Mouse (Mus musculus): ENCODE measurements at regions not wholly inside any gene's neighbourhood (a gene's known extent, or its start where the extent isn't known, plus 50 kb on each side); places are given as distances from the start of the nearest gene placed in this dataset.

DNA sequence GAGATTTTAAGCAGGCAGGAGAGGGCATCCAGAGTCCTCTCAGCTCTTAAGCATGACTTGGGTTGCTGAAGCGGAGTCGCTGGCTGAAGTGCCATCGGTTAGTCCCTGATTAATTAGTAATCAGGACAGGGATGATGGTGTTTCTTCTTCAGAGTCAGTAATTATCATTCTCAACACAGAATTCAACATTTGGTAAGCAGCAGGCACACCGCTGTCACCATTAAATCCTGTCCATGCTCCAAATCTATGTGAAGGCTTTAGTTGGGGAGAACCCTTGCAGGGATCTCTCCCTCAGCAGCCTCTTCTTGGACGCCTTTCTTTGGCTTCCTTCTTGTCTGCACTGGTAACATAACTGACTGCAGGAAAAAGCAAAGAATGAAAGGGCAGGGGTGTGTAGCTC is 142.7 kb downstream of the 1190002N15Rik start:
- intact Hi-C loops (cut with DNase I), result no loop called here
- DNase-seq (ENCODE audit: low spot score in 2 of 2), result no peak

DNA sequence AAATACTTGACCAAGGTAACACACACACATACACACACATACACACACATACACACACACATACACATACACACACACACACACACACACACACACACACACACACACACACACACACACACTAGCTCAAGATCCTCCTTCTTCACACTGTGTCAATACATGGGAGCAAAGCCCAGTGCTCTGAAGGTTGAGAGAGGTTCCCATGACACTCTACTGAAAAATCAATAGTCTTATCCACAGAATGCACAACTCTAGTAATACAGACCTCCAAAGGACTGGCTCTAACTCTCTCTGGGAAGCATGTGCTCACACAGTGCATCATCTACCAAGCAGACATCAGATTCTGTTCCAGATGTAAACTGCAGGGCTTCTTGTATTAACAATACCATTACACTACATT is 151.7 kb downstream of the 1190002N15Rik start:
- intact Hi-C loops (cut with DNase I), result no loop called here
- no peak for DNase-seq (ENCODE audit: low spot score in 2 of 2)

DNA sequence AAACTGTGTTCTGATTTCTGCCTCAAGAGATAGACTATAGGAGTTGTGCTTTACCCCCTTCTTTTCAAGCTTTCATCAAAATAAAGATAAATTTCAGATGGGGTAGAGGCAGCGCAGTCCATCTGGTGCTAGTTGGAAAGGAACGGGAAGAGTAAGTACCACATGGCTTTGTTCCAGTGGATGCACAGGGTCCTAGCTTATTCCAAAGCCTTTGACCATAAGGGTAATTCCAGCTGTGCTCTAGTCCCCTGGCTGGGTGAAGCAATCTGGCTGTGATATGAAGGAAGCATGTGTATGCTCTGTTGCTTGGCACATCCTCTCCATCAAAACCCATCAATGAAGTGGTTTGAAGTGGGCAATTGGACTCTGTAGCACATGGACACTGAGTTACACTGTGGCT is 155.6 kb downstream of the 1190002N15Rik start:
- no peak for DNase-seq (ENCODE audit: low spot score in 2 of 2)
- intact Hi-C loops (cut with DNase I), result no loop called here

DNA sequence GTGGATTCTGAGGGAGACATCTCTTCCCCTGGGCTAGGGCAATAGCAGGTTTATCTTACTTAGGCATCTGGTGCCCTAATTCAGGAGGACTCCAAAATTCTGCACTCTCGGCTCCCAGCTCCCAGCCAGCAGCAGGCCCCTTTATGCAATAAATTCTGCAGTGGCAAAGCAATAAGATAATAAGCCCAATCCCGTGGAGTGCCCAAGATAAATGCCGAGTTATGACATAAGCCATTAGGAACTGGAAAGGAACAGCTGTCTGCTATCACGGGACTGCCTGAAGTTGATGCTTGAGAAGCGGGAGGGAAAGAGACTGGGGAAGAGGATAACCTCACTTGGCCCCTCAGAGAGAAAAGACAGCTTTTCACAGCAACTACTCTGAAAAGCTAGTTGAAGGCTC is 159.0 kb downstream of the 1190002N15Rik start:
- DNase-seq (ENCODE audit: low spot score in 2 of 2), result peak in 1 of 2 experiments; percentile 37
- intact Hi-C loops (cut with DNase I), result no loop called here

DNA sequence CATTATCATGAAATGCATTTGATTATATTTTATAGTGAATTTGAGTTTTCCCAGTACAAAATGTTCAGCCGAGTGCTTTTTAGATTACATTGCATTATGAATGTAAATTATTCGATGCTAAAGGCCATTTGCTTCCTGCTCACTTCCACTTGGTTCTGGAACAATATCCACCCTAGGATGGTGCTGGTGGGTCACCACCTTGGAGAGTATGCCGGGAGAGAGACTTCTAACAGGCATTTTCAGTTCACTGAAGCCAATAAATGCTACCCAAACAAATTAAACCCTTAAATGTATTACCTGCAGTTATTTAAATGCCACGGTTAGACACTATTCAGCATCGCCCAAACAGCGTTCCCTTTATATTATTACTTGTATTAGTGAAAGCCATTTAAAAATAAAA is 159.6 kb downstream of the 1190002N15Rik start:
- DNase-seq (ENCODE audit: low spot score in 2 of 2), result no peak
- intact Hi-C loops (cut with DNase I), result no loop called here

DNA sequence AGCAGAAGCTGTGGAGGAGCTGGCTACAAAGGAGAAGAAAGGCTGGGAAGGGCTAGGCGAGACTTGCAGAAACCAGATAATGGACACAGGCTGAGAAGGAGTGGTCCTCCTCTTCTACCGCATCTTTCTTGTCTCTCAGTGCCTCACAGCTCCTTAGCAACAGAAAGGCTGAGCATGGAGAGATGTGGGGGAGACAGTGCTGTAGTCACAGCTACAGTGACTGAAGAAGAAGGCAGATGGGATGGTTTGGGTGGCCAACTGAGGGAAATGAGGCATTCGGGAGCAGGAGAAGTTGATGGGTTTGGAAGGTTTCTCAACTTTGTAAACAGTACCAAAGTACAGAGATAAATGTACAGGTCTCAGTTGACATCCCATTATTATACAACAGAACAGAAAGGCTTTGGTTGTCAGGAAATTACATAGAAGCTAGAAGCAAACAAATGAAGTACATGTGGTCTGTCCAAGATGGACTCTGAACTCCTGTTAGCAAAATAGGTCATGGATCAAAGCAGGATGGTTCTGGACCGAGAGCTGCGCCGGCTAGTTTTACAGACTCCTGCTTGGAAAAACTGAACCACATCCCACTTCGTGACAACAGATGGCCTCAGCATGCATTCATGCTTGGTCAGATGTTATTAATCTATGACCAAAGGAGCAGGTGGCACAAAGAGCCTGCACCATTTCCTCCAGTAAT is 160.4 kb downstream of the 1190002N15Rik start:
- intact Hi-C loops (cut with DNase I), result no loop called here
- DNase-seq (ENCODE audit: low spot score in 2 of 2), result peak; percentile 12 to 66

DNA sequence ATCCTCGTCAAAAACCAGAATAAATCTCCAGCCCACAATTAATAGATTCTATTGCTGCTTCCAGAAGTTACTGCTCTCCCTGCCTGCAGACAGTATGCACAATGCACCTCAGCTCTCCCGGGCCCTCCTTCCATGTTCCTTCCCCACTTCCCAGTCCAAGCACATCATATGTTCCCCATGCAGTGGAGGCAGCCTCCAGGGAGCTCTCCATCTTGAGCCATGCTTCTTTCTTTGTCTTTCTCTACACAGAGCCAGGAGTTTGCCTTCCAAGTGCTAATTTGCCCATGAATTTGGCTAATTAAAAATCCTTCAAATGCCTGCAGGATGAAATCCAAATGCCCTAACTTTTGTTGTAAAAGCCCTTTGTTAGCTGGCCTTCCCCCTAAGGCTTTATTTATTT is 166.9 kb downstream of the 1190002N15Rik start:
- no peak for DNase-seq (ENCODE audit: low spot score in 2 of 2)
- intact Hi-C loops (cut with DNase I), result no loop called here

DNA sequence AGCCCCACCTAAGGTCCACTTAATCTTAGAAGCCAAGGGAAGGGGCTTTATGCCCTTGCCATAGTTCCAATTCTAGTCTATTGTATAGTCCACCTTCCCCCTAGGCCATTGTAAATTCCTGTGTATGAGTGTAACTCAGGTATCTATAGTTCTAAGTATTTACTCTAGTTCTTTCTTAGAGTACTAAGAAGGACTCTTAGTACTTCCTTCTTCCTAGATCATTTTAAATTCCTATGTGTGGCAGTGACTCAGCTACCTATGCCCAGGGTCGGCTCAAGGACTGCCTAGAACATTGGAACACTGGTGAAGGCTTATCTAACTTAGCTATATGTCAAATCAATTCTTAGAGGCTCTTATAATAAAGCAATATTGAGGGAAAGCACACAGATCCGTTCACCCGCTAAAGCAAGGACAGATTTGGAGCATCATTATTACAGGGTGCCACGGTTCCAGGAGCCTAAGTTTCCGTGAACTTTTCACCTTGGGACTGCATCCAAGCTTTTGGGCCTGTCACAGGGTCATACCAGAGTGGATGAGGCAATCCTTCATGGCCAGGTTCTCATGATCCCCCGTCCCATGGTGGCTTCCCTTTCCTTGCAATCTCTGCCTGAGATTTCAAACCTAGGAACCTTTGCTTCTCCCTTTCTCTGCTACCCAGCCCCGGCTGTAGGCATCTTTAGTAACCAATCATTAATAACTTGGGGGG is 169.5 kb downstream of the 1190002N15Rik start:
- DNase-seq (ENCODE audit: low spot score in 2 of 2), result no peak
- intact Hi-C loops (cut with DNase I), result no loop called here

DNA sequence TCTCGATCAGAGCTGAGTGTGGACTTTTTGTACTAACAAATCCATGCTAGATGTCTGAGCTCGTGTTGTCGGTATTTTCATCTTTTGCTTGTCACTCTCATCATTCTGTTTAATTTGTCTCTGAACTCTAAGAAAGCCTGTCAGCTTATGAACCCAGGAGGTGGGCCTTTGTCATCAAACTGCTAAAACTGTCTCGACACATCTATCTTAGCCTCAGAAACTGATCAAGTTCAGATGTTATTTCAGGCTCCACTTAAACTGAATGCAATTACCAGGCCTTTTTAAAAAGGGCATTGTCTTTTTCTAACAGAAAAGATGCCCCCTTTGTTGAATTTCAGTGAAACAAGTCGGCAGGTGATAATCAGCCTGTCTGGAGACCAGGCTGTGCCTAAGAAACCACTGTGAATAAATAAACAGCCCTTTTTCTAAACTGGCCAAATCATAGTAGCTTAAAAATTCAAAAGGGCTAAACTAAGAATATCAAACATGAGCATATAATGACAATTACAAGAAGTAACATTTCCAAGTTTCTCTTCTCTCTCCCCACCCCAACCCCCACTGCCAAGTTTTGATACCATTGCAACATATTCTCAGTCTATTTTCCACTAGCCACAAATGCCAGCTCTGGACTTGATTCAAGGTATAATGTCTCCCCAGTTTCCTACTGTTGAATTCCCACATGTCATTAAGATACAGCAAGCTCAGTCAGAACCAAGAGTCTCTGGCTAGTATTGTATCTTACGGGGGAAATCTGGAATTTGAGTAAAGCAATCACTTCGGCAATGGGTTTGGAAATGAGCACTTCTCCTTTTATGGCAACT is 175.8 kb downstream of the 1190002N15Rik start:
- intact Hi-C loops (cut with DNase I), result no loop called here
- DNase-seq (ENCODE audit: low spot score in 2 of 2), result no peak

DNA sequence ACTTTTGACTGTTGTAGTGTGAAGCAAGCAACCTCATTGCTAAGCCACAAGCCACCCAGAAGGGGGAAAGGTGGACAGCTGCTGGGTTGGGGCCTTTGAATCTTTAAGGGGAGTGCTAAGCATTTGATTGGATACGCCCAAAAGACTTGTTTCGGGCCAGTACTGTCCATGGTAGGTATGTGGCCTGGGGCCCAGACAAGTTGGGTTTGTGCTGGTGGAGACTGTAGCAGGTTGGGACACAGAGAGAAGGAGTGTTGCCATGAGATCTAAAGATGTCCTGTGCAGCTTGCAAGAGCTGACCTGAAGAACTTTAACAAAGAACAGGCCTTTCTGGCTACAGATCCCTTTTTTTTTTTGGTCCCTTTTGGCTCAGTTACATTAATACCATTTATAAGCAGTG is 176.9 kb downstream of the 1190002N15Rik start:
- intact Hi-C loops (cut with DNase I), result no loop called here
- no peak for DNase-seq (ENCODE audit: low spot score in 2 of 2)

DNA sequence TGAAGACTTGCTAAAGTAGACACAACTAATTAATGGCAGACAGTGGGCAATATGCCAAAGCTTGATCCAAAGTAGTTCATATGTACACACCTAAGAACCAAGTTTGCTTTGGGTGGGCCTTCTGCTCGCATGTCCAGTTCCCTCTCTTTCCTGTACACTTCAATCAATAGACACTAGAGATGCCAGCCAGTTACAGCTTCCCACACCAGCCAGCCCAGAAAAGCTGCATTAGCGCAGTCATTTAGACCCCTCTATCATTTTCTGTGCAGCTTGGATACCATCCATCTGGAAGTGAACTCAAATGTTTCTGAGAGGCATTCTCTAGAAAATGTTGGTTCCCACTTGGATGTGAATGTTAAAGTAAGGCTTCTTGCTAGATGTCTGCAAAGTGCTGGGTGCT is 179.7 kb downstream of the 1190002N15Rik start:
- DNase-seq (ENCODE audit: low spot score in 2 of 2), result no peak
- intact Hi-C loops (cut with DNase I), result no loop called here

DNA sequence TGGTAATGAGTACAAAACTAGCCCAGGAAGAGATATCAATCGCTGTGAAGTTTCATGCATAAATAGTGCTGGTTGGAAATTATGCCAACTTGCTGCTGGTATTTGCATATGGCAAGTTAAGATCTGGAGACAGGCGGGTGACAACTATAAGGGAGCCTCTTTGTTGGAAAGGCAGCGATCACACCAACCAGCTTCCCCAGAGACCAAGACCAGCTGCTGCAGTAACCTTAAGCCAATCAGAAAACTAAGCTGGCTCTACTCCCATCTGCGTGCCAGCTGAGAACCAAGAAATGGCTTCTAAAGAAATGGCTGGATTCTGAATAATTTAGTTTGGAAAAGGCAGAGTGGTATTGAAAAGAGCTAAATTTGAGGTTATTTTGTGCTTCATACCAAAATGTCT is 195.9 kb downstream of the 1190002N15Rik start:
- intact Hi-C loops (cut with DNase I), result no loop called here
- DNase-seq (ENCODE audit: low spot score in 2 of 2), result peak in 1 of 2 experiments; percentile 14

DNA sequence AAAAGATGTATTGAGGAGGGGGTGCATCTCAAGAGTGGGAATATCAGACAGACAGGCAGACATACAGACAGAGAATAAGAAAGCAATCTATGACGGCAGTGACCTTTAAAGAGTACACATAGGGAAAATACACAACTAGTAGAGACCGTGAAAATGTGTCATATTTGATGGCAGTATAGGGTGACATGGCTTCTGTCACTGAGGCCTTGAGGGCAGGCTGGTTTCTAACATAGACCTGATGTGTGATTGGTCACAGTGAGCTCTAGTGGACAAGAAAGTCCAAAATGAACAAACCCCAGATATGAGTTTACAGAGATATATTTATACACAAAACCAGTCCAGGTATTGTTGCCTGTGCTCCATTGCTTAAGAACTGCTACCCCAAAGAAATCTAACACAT is 196.3 kb downstream of the 1190002N15Rik start:
- intact Hi-C loops (cut with DNase I), result no loop called here

DNA sequence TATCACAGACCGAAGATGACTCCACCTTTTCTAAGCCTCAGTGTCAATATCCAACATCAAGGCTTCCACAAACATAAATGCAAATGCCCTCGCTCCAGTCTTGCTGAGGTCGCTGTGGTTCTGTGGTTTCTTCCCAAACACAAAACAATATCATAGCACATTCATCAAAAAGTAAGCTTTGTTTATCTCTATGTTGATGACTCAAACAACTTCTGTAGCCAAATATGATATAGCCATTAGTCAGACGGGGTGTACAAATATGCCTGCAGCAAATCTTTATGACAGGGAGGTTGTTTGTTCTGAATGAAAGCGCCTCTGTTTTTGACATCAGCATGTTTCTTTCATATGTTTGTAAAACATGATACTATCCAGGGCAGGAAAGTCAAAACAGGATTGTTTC is 204.4 kb downstream of the 1190002N15Rik start:
- intact Hi-C loops (cut with DNase I), result no loop called here

More for the DNA sequence above, 196.3 kb downstream of the 1190002N15Rik start:
- DNase-seq (ENCODE audit: low spot score in 2 of 2), result no peak

DNA sequence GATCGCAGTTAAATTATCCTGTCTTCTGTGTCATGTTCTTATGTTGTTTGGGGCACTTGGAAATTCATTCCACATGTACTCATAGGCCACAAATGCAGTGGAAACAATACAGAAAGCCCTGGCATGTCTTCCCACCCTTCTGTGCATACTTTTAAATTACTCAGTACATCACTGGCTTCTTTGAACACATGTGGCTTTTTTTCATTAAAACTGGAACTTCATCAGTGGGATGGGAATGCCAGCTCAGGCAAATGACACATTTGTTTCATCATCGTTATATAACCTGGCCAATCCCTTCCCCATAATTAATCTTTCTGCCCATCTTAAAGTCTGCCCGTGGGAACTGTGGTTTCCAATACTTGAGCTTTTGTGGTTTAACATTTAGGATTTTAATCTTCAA is 214.9 kb downstream of the 1190002N15Rik start:
- intact Hi-C loops (cut with DNase I), result no loop called here

More for the DNA sequence above, 204.4 kb downstream of the 1190002N15Rik start:
- no peak for DNase-seq (ENCODE audit: low spot score in 2 of 2)

DNA sequence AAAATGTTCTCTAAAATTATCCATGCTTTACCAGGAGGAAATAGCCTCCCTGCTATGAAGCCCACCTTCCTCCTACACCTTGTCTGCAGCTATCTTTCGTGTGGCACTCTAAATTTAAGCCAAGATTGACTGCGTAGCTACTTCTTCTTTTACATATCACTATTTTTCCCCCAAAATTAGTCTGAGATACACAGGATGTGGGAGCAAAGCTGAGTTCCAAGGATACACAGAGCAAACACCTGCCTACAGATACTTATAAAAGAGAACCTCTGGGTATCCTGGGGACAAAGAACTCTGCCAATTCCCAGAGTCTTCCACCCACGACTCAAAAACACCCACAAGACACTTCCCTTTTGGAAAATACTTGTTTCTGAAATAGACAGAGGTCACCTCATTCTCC is 235.3 kb downstream of the 1190002N15Rik start:
- intact Hi-C loops (cut with DNase I), result loop anchor here (1.0 to 2.0 kb wide), 3 partner anchors 104 to 310 kb away; partner anchors contain the start of gene 1190002N15Rik
- DNase-seq (ENCODE audit: low spot score in 2 of 2), result peak in 1 of 2 experiments; percentile 81

More for the DNA sequence above, 214.9 kb downstream of the 1190002N15Rik start:
- no peak for DNase-seq (ENCODE audit: low spot score in 2 of 2)

DNA sequence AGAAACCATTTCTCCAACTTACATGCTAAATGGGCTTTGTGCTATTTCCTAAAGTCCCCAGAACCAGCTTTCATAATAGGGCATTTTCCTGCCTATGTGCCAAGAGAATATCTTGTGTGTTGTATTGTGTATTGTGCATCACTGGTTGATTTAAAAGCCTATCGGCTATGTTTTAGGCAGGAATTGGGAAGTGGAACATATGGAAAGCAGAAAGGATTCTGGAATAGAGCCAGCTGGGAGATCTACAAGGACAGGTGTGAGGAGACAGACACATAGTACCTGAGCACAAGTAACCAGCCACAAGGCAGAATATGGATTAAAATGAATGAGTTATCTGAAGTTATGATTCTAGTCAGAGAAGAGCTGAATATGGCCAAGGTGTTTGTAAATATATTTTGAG is 236.0 kb downstream of the 1190002N15Rik start:
- intact Hi-C loops (cut with DNase I), result loop anchor here (1.0 to 2.0 kb wide), 3 partner anchors 103 to 310 kb away; partner anchors contain the start of gene 1190002N15Rik

DNA sequence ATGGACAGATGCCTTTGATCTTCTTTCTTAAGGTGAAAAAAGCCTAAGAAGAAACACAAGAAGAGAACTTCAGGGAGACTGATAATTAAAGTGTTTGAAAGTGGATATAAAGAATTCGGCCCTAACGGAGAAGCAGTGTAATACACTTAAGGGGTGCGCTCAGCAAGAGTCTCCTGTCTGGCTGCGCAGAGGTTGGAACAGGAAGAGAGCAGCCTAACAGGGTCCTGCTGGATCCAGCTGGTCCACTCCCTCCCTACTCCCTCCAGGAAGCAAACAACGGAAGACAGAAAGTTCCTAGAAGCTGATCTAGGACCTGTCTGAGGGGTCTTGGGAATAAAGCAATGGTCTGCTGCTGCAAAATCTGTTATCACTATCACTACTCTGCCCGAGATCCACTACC is 242.4 kb downstream of the 1190002N15Rik start:
- DNase-seq (ENCODE audit: low spot score in 2 of 2), result no peak
- intact Hi-C loops (cut with DNase I), result no loop called here

More for the DNA sequence above, 236.0 kb downstream of the 1190002N15Rik start:
- DNase-seq (ENCODE audit: low spot score in 2 of 2), result no peak

DNA sequence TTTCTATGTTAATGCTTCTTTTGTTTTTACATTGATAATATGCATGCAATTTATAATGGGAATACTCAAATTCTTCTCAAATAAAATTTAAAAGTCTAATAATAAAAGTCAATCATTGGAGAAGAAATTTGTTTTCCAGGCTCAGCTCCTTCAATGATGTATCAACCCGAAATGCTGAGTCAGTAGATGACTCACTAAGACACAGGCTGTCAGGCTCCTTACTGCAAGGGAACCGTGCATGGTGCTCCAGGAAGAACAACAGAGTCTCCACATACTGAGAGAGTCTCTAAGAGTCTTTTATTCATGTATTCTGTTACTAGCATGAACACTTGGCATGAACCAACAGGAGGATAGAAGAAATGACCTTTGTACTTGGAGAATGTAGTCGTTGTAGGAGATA is 245.7 kb downstream of the 1190002N15Rik start:
- DNase-seq (ENCODE audit: low spot score in 2 of 2), result peak in 1 of 2 experiments; percentile 31
- intact Hi-C loops (cut with DNase I), result no loop called here

DNA sequence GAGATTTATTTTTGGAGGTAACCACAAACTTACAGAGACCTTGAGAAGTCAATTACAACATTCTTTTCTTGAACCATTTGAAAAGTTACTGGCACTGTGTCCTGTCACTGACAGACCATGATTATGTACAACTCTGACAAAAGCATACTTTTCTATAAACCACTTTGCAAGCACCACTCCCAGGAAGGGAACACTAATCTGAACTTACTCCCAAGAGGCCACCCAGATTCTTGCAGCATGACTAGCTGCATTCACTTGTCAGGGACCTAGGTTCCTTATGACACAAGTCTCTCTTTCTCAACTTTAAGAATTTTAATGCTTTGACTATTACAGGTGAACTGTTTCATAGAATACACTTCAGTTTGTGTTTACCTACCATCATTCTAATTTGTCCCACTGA is 248.3 kb downstream of the 1190002N15Rik start:
- intact Hi-C loops (cut with DNase I), result no loop called here
- DNase-seq (ENCODE audit: low spot score in 2 of 2), result no peak

Data from left cerebral cortex, postnatal 25 days (tissue).